Mouse (Mus musculus) ovary, adult 18-20 months (tissue): ENCODE results near the gene Olfr773.
"Not testable (repeated sequence)": the region's sequence is repeated elsewhere in the genome, so short reads cannot be mapped to it uniquely, and the experiment has no call there.

Experiments
- DNase-seq: peaks from one replicate; pipeline ENCODE4 v3.0.0; 2022; ENCODE audit warnings: low spot score, mixed read lengths

The Olfr773 gene

GRCm38 (mm10) chr10:129187319-129187718 is at the start of gene Olfr773:
TSS of gene Olfr773 (minus strand) at chr10:129187419.
- not testable (repeated sequence) for DNase-seq

GRCm38 (mm10) chr10:129235904-129236303 is 48.7 kb upstream of the Olfr773 start, which contains the start of gene Olfr774:
TSS of gene Olfr774 (plus strand) at chr10:129236204.
- no peak for DNase-seq

DNA sequence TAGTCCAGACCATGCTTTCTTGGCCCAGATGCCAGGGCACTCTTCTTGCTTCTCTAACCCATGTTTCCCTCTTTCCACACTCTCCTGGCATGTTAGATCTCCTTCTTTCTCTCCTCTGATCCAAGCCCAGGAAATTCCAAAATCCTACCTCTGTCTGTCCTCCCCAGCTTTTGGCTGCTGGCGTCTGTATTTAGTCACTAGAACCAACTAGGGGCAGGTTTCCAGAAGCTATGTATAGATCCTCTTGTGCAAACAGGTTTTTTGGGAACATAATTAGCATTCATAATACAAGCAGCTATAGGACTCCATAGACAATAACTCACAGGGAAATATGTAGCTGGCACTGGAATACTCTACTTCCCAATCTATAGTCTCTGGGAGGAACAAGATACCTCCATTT is 43.5 kb upstream of the Olfr773 start:
- no peak for DNase-seq

DNA sequence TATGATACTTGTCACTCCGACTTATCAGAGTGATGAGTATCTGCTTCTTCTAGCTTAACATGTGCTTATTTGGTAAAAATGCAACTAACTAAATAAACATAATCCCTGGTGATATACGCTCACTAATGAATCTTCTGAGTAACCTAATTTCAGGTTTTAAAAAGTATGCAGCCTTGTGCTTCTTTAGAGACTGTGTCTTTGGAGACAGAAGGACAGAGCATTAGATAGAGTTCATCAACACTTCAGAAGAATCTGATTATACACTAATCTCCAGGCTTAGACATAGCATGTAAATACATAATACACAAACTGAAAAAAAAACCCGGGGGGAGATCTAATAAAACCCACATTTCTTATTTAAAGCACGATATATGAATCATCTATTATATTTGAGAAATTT is 9.4 kb downstream of the Olfr773 start, which contains the start of gene Olfr772:
Gene Olfr772, minus strand, starts transcription at position 101 of the 400 bp plus-strand sequence.
- not testable (repeated sequence) for DNase-seq

DNA sequence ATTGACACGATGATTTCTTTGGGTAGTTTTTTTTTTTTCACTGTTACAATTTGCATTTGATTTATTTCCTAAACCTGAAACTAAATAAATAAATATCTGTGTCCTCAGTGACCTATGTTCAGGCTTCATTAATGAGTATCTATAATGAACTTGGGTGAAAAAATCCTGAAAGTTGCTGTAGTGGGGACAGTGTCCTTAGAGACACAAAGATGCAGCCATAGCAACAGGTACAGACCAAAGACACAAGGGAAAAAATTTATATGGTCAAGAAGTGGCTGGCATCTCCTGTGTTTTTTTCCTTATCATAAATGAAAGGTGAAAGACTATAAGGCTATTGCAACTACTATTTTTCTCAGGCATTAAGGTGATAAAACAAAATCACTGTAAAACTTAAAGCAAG is 22.6 kb downstream of the Olfr773 start, which contains the start of gene Olfr771:
Gene Olfr771, minus strand, starts transcription at position 101 of the 400 bp plus-strand sequence.
- no peak for DNase-seq

DNA sequence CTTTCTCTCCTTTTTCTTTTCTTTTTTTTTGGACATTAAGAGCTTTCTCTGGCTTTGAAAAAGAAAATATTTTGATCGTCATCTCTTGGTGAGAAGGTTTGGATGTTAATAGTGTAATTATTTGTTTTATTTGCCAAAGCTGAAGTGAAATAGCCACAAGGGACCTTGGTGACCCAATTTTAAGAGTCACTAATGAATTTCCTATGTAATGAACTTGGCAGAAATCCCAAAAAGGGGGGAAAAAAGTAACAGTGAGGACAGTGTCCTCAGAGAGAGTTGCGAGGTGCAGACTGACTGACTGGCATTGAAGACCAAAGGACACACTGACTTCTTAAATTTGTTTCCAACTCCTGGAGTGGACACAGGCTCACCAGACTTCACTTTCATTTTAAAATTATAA is 48.3 kb downstream of the Olfr773 start, which contains the start of gene Olfr770:
Gene Olfr770, minus strand, starts transcription at position 101 of the 400 bp plus-strand sequence.
- no peak for DNase-seq
